Mouse (Mus musculus) testis, adult 2 months (tissue): ENCODE measurements around the gene Ulk1.

Experiments
- CTCF ChIP-seq: fragments of 200-500 bp; IDR thresholded peaks from 2 replicates; pipeline ENCODE4 v1.5.1; 2012; ENCODE audit warnings: low read depth, mild to moderate bottlenecking, inconsistent platforms, low read length, moderate library complexity; ENCODE audit not compliant: control insufficient read depth, insufficient read depth, insufficient replicate concordance
- POLR2A ChIP-seq: fragments of 200-500 bp; IDR thresholded peaks from 2 replicates; pipeline ENCODE4 v1.6.1; 2012; ENCODE audit warnings: low read depth, mild to moderate bottlenecking, inconsistent platforms, low read length, moderate library complexity; ENCODE audit not compliant: control insufficient read depth

GRCm38 (mm10) chr5:110827576-110827975 lies 17.7 kb upstream of the Ulk1 start:
- no peak for TF ChIP-seq CTCF
- TF ChIP-seq POLR2A, result no peak
